Mouse (Mus musculus): ENCODE measurements around the gene Fbxo34. TPM values are rescaled to one million over a fixed set of nuclear protein-coding genes. Genes with fewer than 3 reads are reported as not detected.
A peak's percentile ranks its signal among the peaks of the same experiment; 100 is the strongest.

The Fbxo34 gene
- total and polyA plus RNA-seq, 2 experiments, result 9.7 to 12.7 TPM

DNA sequence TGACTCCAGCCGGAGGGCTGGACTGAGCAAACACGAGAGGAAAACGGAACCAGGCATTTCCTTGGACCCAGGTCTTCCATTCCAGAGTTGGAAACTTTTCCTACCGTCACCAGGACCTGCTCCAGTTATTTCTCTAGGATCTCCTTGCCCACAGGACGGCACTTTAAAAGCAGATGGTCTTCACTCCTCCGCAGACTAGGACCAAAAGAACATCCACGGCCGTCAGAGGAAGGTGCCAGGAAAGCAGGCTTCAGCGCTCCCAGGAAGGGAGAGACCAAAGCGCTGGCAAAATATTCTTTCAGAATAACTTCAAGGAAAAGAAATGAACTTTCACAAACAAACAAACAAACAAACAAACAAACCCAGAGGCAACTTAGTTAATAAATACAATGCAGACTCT lies 14.2 kb downstream of the Fbxo34 start:
- H3K4me1 ChIP-seq (ENCODE audit: control insufficient read depth, insufficient read depth, low read length), result peaks cover 12% of the 10 kb centered on the region
- H3K4me3 ChIP-seq (ENCODE audit: insufficient read depth, low read depth, low read length), result no peak overlapping the region
- H3K9ac ChIP-seq (ENCODE audit: low read depth, low read length), result no peak overlapping the region
- no peaks in the 10 kb centered on the region for H3K27me3 ChIP-seq (ENCODE audit: control insufficient read depth, insufficient read depth, low read length)
- WGBS, result 83% methylated on average over 10 of the region's 10 CpGs
- no peak for TF ChIP-seq CTCF (IDR thresholded peaks at IDR 0.05; ENCODE audit: low read depth, low read length)
- TF ChIP-seq POLR2A (IDR thresholded peaks at IDR 0.05; ENCODE audit: extremely low read depth, insufficient read depth, low read length), result no peak
- DNase-seq (ENCODE audit: extremely low read depth, low read depth, low spot score), result no peak
- H3K79me2 ChIP-seq (ENCODE audit: control insufficient read depth, insufficient read depth, low read length), result no peaks in the 10 kb centered on the region
- no peak overlapping the region for H3K27ac ChIP-seq (replicated peaks; ENCODE audit: insufficient read depth, low read depth, low read length)
- H3K36me3 ChIP-seq (ENCODE audit: control insufficient read depth, insufficient read depth, low read length), result no peaks in the 10 kb centered on the region

DNA sequence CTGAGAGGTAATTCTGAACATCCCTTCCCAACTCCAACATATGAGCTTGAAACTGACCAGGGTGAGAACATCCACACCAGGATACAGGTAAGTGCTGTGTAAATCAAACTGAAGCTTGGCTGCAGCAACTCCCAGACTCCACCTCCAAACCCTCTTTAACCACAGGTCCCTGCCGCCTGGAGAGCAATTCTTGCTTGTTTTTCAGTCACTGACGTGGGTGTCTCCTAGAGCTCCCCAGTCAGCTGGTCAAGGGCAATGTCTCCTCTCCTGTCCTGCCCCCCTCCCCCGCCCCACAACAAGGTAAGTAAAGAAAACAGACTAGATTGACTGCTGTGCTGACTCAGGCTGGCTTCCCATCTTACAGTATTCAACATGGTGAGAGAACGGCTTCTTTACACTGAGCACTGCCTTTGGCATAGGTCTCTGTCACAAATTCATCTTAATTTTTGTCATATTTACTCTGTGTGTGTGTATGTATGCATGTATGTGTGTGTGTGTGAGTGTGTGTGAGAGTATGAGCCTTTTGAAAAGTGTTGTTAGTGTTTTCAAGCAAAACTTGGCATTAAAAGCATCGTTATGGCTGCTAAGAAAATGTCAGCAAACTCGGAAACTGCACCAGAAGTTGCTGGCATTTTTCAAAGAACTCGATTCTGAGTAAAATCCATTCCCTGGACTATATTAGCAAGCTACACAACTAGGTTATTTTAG lies 15.4 kb downstream of the Fbxo34 start:
- Histone ChIP-seq H3K36me3 (ENCODE audit: control insufficient read depth, insufficient read depth, low read length) (no peaks in the 10 kb centered on the region), H3K27ac (replicated peaks; ENCODE audit: insufficient read depth, low read depth, low read length) (no peak overlapping the region), H3K27me3 (ENCODE audit: control insufficient read depth, insufficient read depth, low read length) (no peaks in the 10 kb centered on the region), H3K9ac (ENCODE audit: low read depth, low read length) (no peak overlapping the region), H3K79me2 (ENCODE audit: control insufficient read depth, insufficient read depth, low read length) (no peaks in the 10 kb centered on the region), H3K4me3 (ENCODE audit: insufficient read depth, low read depth, low read length) (no peak overlapping the region), H3K4me1 (ENCODE audit: control insufficient read depth, insufficient read depth, low read length) (peaks cover 10% of the 10 kb centered on the region)
- peak; percentile 71 for DNase-seq (ENCODE audit: extremely low read depth, low read depth, low spot score)
- TF ChIP-seq CTCF (IDR thresholded peaks at IDR 0.05; ENCODE audit: low read depth, low read length) (no peak), POLR2A (IDR thresholded peaks at IDR 0.05; ENCODE audit: extremely low read depth, insufficient read depth, low read length) (no peak)
- 23% methylated on average over 7 of the region's 7 CpGs for WGBS

DNA sequence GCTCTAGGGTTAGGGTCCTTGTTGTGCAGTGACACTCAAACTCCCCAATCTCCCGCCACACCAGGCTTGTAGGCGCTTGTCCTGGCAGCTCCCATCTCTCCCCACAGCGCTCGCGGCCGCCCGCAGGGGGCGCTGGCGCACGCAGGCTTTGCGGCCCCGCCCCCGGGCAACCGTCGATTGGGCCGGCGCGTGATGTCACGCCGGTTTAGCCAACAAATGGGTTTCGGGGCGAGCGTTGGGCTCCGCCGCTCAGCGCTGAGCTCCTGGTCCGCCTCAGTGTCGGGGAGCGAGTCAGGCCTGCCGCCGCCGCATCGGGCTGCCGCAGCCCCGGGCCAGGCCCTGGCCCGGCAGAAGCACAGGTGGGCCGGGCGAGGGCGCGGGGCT lies 22.1 kb downstream of the Fbxo34 start:
- peak overlapping the region; percentile 69 for H3K4me3 ChIP-seq (ENCODE audit: insufficient read depth, low read depth, low read length)
- TF ChIP-seq POLR2A (IDR thresholded peaks at IDR 0.05; ENCODE audit: extremely low read depth, insufficient read depth, low read length) (peak; percentile 93), CTCF (IDR thresholded peaks at IDR 0.05; ENCODE audit: low read depth, low read length) (peak; percentile 91)
- peaks cover 20% of the 10 kb centered on the region for H3K4me1 ChIP-seq (ENCODE audit: control insufficient read depth, insufficient read depth, low read length)
- H3K9ac ChIP-seq (ENCODE audit: low read depth, low read length), result peak overlapping the region; percentile 97
- peaks cover 31% of the 10 kb centered on the region for H3K79me2 ChIP-seq (ENCODE audit: control insufficient read depth, insufficient read depth, low read length)
- DNase-seq (ENCODE audit: extremely low read depth, low read depth, low spot score), result peak; percentile 73
- H3K27ac ChIP-seq (replicated peaks; ENCODE audit: insufficient read depth, low read depth, low read length), result peak overlapping the region; percentile 87
- no peaks in the 10 kb centered on the region; the same call in 1 of the 2 replicates for H3K36me3 ChIP-seq (ENCODE audit: control insufficient read depth, insufficient read depth, low read length)
- no peaks in the 10 kb centered on the region for H3K27me3 ChIP-seq (ENCODE audit: control insufficient read depth, insufficient read depth, low read length)
- WGBS, result under 1% methylated on average over 36 of the region's 40 CpGs

DNA sequence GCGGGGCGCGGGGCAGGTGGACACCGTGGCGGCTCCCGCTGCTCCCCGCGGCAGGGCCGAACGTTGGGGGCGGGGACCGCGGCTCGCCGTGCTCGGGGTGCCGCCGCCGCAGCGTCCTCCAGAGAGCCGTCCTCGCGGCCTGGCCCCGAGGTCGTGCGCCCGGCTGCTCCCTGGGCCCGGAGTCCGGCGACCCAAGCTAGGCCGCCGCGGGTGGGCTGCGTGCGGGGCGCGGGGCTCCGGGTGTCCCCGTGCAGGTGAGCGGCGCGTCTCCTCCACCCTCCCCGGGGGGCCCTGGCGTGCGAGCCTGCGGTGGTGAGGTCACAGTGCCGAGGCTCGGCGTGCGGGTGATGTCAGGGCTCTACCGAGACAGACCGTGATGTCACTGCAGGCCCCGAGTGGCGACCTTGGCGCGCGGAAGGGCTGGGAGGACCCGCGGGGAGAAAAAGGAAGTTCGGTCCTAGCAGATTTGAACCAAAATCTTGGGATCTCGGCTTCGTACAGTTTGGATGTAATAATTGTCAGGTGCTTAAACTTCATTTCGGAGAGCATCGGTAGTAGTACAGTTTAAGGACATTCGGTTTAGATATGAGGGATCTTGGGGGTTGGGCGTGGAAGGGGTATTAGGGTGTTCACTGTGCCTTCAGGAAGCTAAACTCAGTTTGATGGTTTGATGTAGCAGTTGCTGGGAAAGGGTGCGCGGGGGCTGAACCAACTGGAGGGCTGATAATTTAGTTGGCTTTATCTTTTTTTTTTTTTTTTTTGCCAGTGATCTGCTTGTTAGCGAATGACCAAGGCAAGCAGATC lies 22.7 kb downstream of the Fbxo34 start:
- Histone ChIP-seq H3K27ac (replicated peaks; ENCODE audit: insufficient read depth, low read depth, low read length) (peak overlapping the region; percentile 87), H3K36me3 (ENCODE audit: control insufficient read depth, insufficient read depth, low read length) (no peaks in the 10 kb centered on the region; the same call in 1 of the 2 replicates), H3K27me3 (ENCODE audit: control insufficient read depth, insufficient read depth, low read length) (no peaks in the 10 kb centered on the region), H3K4me3 (ENCODE audit: insufficient read depth, low read depth, low read length) (peak overlapping the region; percentile 69), H3K79me2 (ENCODE audit: control insufficient read depth, insufficient read depth, low read length) (peaks cover 33% of the 10 kb centered on the region), H3K9ac (ENCODE audit: low read depth, low read length) (peak overlapping the region; percentile 97), H3K4me1 (ENCODE audit: control insufficient read depth, insufficient read depth, low read length) (peaks cover 20% of the 10 kb centered on the region)
- 1% methylated on average over 59 of the region's 69 CpGs for WGBS
- TF ChIP-seq CTCF (IDR thresholded peaks at IDR 0.05; ENCODE audit: low read depth, low read length) (no peak), POLR2A (IDR thresholded peaks at IDR 0.05; ENCODE audit: extremely low read depth, insufficient read depth, low read length) (no peak)
- no peak for DNase-seq (ENCODE audit: extremely low read depth, low read depth, low spot score)

GRCm38 (mm10) chr14:47473891-47474290 lies 23.7 kb downstream of the Fbxo34 start:
- Histone ChIP-seq H3K4me1 (ENCODE audit: control insufficient read depth, insufficient read depth, low read length) (peaks cover 20% of the 10 kb centered on the region), H3K9ac (ENCODE audit: low read depth, low read length) (peak overlapping the region; percentile 14), H3K27ac (replicated peaks; ENCODE audit: insufficient read depth, low read depth, low read length) (peak overlapping the region; percentile 57), H3K79me2 (ENCODE audit: control insufficient read depth, insufficient read depth, low read length) (peaks cover 36% of the 10 kb centered on the region), H3K4me3 (ENCODE audit: insufficient read depth, low read depth, low read length) (no peak overlapping the region), H3K27me3 (ENCODE audit: control insufficient read depth, insufficient read depth, low read length) (no peaks in the 10 kb centered on the region), H3K36me3 (ENCODE audit: control insufficient read depth, insufficient read depth, low read length) (no peaks in the 10 kb centered on the region; the same call in 1 of the 2 replicates)
- WGBS, result 32% methylated on average over 9 of the region's 9 CpGs
- DNase-seq (ENCODE audit: extremely low read depth, low read depth, low spot score), result peak; percentile 73
- TF ChIP-seq POLR2A (IDR thresholded peaks at IDR 0.05; ENCODE audit: extremely low read depth, insufficient read depth, low read length), result no peak
- no peak for TF ChIP-seq CTCF (IDR thresholded peaks at IDR 0.05; ENCODE audit: low read depth, low read length)
